Mouse (Mus musculus) stomach, postnatal 0 days (tissue): ENCODE results near the gene Gm5134. TPM values are rescaled to one million over a fixed set of nuclear protein-coding genes. Genes with fewer than 3 reads are reported as not detected.

Experiments
- ATAC-seq: fragments of 200-750 bp; cut with Nextera tagmentation; 2 replicates; pipeline ENCODE4 v1.8.0; 2017; ENCODE audit not compliant: low FRiP score, low TSS enrichment
- DNase-seq: peaks from one replicate; pipeline ENCODE4 v3.0.0-alpha.2; 2016; ENCODE audit warnings: low spot score
- H3K27ac ChIP-seq: fragments of 300-500 bp; sonication (generic); replicated peaks from 2 replicates; pipeline ENCODE4 v1.5.1; 2014; ENCODE audit warnings: mild to moderate bottlenecking, control low read depth
- H3K27me3 ChIP-seq: fragments of 300-500 bp; sonication (generic); 2 replicates; pipeline ENCODE4 v1.6.1; 2014; ENCODE audit warnings: low read length; ENCODE audit not compliant: control insufficient read depth, insufficient read depth
- H3K36me3 ChIP-seq: fragments of 300-500 bp; sonication (generic); 2 replicates; pipeline ENCODE4 v1.6.1; 2014; ENCODE audit warnings: low read length, mixed read lengths; ENCODE audit not compliant: control insufficient read depth, insufficient read depth
- H3K4me1 ChIP-seq: fragments of 300-500 bp; sonication (generic); replicated peaks from 2 replicates; pipeline ENCODE4 v1.6.1; 2014; ENCODE audit warnings: antibody characterized with exemption; ENCODE audit not compliant: control insufficient read depth, insufficient read depth
- H3K4me2 ChIP-seq: fragments of 300-500 bp; sonication (generic); replicated peaks from 2 replicates; pipeline ENCODE4 v1.6.1; 2014; ENCODE audit warnings: low read depth, mild to moderate bottlenecking, control low read depth, moderate library complexity
- H3K4me3 ChIP-seq: fragments of 300-500 bp; sonication (generic); 2 replicates; pipeline ENCODE4 v1.5.1; 2014; ENCODE audit warnings: low read depth, low read length, control low read depth
- H3K9ac ChIP-seq: fragments of 300-500 bp; sonication (generic); 2 replicates; pipeline ENCODE4 v1.6.1; 2014; ENCODE audit warnings: mild to moderate bottlenecking, low read length, control low read depth, mixed read lengths
- H3K9me3 ChIP-seq: fragments of 300-500 bp; sonication (generic); 2 replicates; pipeline ENCODE4 v1.6.1; 2016; ENCODE audit warnings: low read length; ENCODE audit not compliant: control insufficient read depth
- CTCF ChIP-seq: IDR thresholded peaks from 2 replicates; pipeline ENCODE4 v1.5.1; 2016; ENCODE audit warnings: antibody characterized with exemption, low read depth, mild to moderate bottlenecking, moderate library complexity
- EP300 ChIP-seq: optimal IDR thresholded peaks from 2 replicates; pipeline ENCODE3; 2016; ENCODE audit warnings: antibody characterized with exemption
- WGBS: fragments of 180-500 bp; shearing (Covaris S2); extraction: QIAGEN DNeasy Blood & Tissue Kit; methylation state at CpG from one replicate; pipeline ENCODE4 v1.1.7; 2014; 5-methylcytosine and 5-hydroxymethylcytosine counted together
- polyA plus RNA-seq: library from polyadenylated mRNA; unstranded; fragments of >200 nt; fragmentation: Nextera tagmentation; extraction: Ambion mirVana; gene quantifications from 2 replicates; pipeline ENCODE4 v1.2.1, GENCODE M21; 2015

Gene Gm5134
- polyA plus RNA-seq, 1 experiment from 2014 or later, result not detected

- H3K9me3 ChIP-seq, result no peaks in the 10 kb centered on the region
- no peaks in the 10 kb centered on the region for H3K36me3 ChIP-seq
- H3K4me1 ChIP-seq, result no peaks in the 10 kb centered on the region
- TF ChIP-seq EP300 (no peak), CTCF (no peak)
- no peak overlapping the region for H3K4me3 ChIP-seq
- H3K4me2 ChIP-seq, result no peak overlapping the region
- H3K9ac ChIP-seq, result no peak overlapping the region
- ATAC-seq (no peak), DNase-seq (no peak)
- no peak overlapping the region for H3K27ac ChIP-seq
- WGBS, result 85% methylated on average over 6 of the region's 6 CpGs
- no peaks in the 10 kb centered on the region for H3K27me3 ChIP-seq
These were observed 52.1 kb downstream of the Gm5134 start for GRCm38 (mm10) chr10:76006385-76006784.

GRCm38 (mm10) chr10:76009812-76010211 is 55.5 kb downstream of the Gm5134 start:
- 76% methylated on average over 3 of the region's 3 CpGs for WGBS
- no peaks in the 10 kb centered on the region for H3K27me3 ChIP-seq
- no peak overlapping the region for H3K4me3 ChIP-seq
- H3K9ac ChIP-seq, result no peak overlapping the region
- H3K36me3 ChIP-seq, result no peaks in the 10 kb centered on the region
- no peaks in the 10 kb centered on the region for H3K9me3 ChIP-seq
- ATAC-seq, result no peak
- H3K27ac ChIP-seq, result no peak overlapping the region
- DNase-seq, result no peak
- TF ChIP-seq EP300 (no peak), CTCF (no peak)
- H3K4me1 ChIP-seq, result no peaks in the 10 kb centered on the region
- no peak overlapping the region for H3K4me2 ChIP-seq

GRCm38 (mm10) chr10:76012922-76013321 is 58.6 kb downstream of the Gm5134 start:
- no peak for DNase-seq
- H3K27me3 ChIP-seq, result no peaks in the 10 kb centered on the region
- no peak overlapping the region for H3K4me3 ChIP-seq
- no peak overlapping the region for H3K4me2 ChIP-seq
- 61% methylated on average over 6 of the region's 6 CpGs for WGBS
- H3K36me3 ChIP-seq, result no peaks in the 10 kb centered on the region
- no peaks in the 10 kb centered on the region for H3K9me3 ChIP-seq
- H3K4me1 ChIP-seq, result no peaks in the 10 kb centered on the region
- no peak for ATAC-seq
- no peak overlapping the region for H3K27ac ChIP-seq
- no peak overlapping the region for H3K9ac ChIP-seq
- TF ChIP-seq CTCF, result no peak
- no peak for TF ChIP-seq EP300

- DNase-seq (no peak), ATAC-seq (no peak)
- H3K9ac ChIP-seq, result no peak overlapping the region
- no peaks in the 10 kb centered on the region for H3K9me3 ChIP-seq
- WGBS, result 89% methylated on average over 3 of the region's 3 CpGs
- no peak overlapping the region for H3K4me3 ChIP-seq
- no peaks in the 10 kb centered on the region for H3K36me3 ChIP-seq
- no peak for TF ChIP-seq EP300
- TF ChIP-seq CTCF, result no peak
- H3K4me2 ChIP-seq, result no peak overlapping the region
- no peak overlapping the region for H3K27ac ChIP-seq
- no peaks in the 10 kb centered on the region for H3K4me1 ChIP-seq
- no peaks in the 10 kb centered on the region for H3K27me3 ChIP-seq
These were observed 62.6 kb downstream of the Gm5134 start for GRCm38 (mm10) chr10:76016886-76017285.

GRCm38 (mm10) chr10:76021728-76022127 is 67.4 kb downstream of the Gm5134 start:
- WGBS, result 30% methylated on average over 3 of the region's 3 CpGs
- Histone ChIP-seq H3K9ac (no peak overlapping the region), H3K4me3 (no peak overlapping the region), H3K9me3 (peaks cover 3% of the 10 kb centered on the region; the same call in 1 of the 2 replicates), H3K27me3 (no peaks in the 10 kb centered on the region), H3K4me1 (no peaks in the 10 kb centered on the region), H3K27ac (no peak overlapping the region), H3K36me3 (no peaks in the 10 kb centered on the region), H3K4me2 (no peak overlapping the region)
- ATAC-seq (no peak), DNase-seq (no peak)
- no peak for TF ChIP-seq EP300
- TF ChIP-seq CTCF, result no peak

- Histone ChIP-seq H3K4me1 (no peaks in the 10 kb centered on the region), H3K27me3 (no peaks in the 10 kb centered on the region), H3K4me3 (no peak overlapping the region), H3K36me3 (no peaks in the 10 kb centered on the region), H3K27ac (no peak overlapping the region), H3K4me2 (no peak overlapping the region), H3K9me3 (peaks cover 3% of the 10 kb centered on the region; the same call in 1 of the 2 replicates), H3K9ac (no peak overlapping the region)
- ATAC-seq, result no peak
- WGBS, result 88% methylated on average over 6 of the region's 6 CpGs
- DNase-seq, result no peak
- TF ChIP-seq EP300 (no peak), CTCF (no peak)
These were observed 69.6 kb downstream of the Gm5134 start for GRCm38 (mm10) chr10:76023921-76024320.
